ENCODE assay signal across 8 mouse cellular contexts in the genomic region with DNA sequence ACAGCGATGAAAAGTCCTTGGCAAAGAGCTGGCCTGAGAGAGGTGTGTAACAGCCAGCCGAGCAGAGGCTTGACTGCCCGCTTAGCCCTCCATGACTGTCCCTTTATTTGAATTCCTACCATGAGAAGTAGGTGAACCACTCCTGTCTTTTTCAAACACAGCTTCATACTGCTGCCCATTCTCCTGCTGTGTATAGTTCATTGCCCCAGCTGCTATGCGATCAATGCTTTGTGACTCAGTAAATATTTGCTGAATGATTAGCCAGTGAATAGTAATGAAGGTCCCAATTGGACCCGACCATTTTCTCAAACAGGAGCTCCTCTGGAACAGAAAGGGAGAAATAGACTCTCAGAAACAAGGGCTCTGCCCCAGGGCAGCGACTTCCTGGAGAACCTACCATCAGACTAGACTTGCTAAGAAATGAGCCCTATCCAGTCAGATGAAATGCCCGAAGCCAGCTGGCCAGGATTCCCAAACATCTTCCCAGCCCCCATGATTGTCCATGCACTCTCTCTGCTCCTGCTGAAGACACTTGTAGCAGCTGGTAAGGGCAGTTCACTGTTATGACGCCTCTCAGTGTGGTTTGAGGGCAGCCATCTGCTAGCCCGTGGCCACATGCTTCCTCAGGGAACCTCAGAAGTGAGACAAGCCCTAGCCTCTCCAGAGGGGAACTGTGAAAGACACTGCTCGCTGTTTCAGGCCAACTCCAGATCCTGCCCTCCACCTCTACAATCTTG. TPM values are rescaled to one million over a fixed set of nuclear protein-coding genes. Genes with fewer than 3 reads are reported as not detected.
A peak's percentile ranks its signal among the peaks of the same experiment; 100 is the strongest.
DNase-seq lines count a peak whose midpoint lies in the region; ATAC-seq and TF ChIP-seq lines count a peak whose summit lies in the region.

No protein-coding gene starts in this region.

- H3K4me2 ChIP-seq in heart, embryonic 15.5 days: peak overlapping the region; percentile 77
- H3K4me2 ChIP-seq in liver, postnatal 0 days (ENCODE audit: low read depth, low read length): peak overlapping the region; percentile 80
- H3K4me2 ChIP-seq in stomach, embryonic 15.5 days: peak overlapping the region; percentile 66

- H3K9me3 ChIP-seq in heart, embryonic 15.5 days (replicated peaks): no peaks in the 10 kb centered on the region
- no peaks in the 10 kb centered on the region for H3K9me3 ChIP-seq in liver, postnatal 0 days (ENCODE audit: low read length)
- H3K9me3 ChIP-seq in stomach, embryonic 15.5 days: no peaks in the 10 kb centered on the region

- 60% methylated on average over 10 of the region's 10 CpGs for WGBS in heart, embryonic 15.5 days
- WGBS in liver, postnatal 0 days (ENCODE audit: insufficient replicate concordance): 42% methylated on average over 10 of the region's 10 CpGs
- WGBS in stomach, embryonic 15.5 days: 39% methylated on average over 10 of the region's 10 CpGs

- peak; percentile 24; the same call in 1 of the 2 replicates for TF ChIP-seq EP300 in liver, postnatal 0 days (IDR thresholded peaks at IDR 0.05; ENCODE audit: low read depth)

- ATAC-seq in heart, embryonic 15.5 days (replicated peaks; ENCODE audit: insufficient number of reproducible peaks, insufficient read depth, low FRiP score, low read depth): no peak
- ATAC-seq in liver, postnatal 0 days: peak; percentile 60
- ATAC-seq in stomach, embryonic 15.5 days (ENCODE audit: insufficient read depth, low FRiP score, low read depth): peak; percentile 78

- TF ChIP-seq CTCF in liver, postnatal 0 days (IDR thresholded peaks at IDR 0.05; ENCODE audit: low read depth): no peak

- peak overlapping the region; percentile 60 for H3K27ac ChIP-seq in heart, embryonic 15.5 days
- peak overlapping the region; percentile 85 for H3K27ac ChIP-seq in liver, postnatal 0 days (ENCODE audit: low read depth)
- H3K27ac ChIP-seq in stomach, embryonic 15.5 days: peak overlapping the region; percentile 89

- H3K27me3 ChIP-seq in heart, embryonic 15.5 days: no peaks in the 10 kb centered on the region
- no peaks in the 10 kb centered on the region for H3K27me3 ChIP-seq in liver, postnatal 0 days (ENCODE audit: insufficient read depth, low read length)
- no peaks in the 10 kb centered on the region for H3K27me3 ChIP-seq in stomach, embryonic 15.5 days (replicated peaks)

- DNase-seq in cerebellum, postnatal 10 days: peak; percentile 59 to 62
- no peak for DNase-seq in cerebellum, adult 11 months
- DNase-seq in 3T3-L1 (ENCODE audit: low read depth, low spot score): peak; percentile 70
- peak; percentile 48 for DNase-seq in liver, postnatal 0 days
- no peak for DNase-seq in B cell, adult 2 months
- no peak for DNase-seq in thymus, adult 18-20 months

- peaks cover 33% of the 10 kb centered on the region for H3K4me1 ChIP-seq in heart, embryonic 15.5 days (replicated peaks)
- peaks cover 52% of the 10 kb centered on the region for H3K4me1 ChIP-seq in liver, postnatal 0 days (ENCODE audit: insufficient read depth)
- peaks cover 23% of the 10 kb centered on the region for H3K4me1 ChIP-seq in stomach, embryonic 15.5 days

- H3K9ac ChIP-seq in heart, embryonic 15.5 days: no peak overlapping the region
- H3K9ac ChIP-seq in liver, postnatal 0 days (replicated peaks): peak overlapping the region; percentile 84
- no peak overlapping the region for H3K9ac ChIP-seq in stomach, embryonic 15.5 days

- no peak overlapping the region for H3K4me3 ChIP-seq in heart, embryonic 15.5 days
- H3K4me3 ChIP-seq in liver, postnatal 0 days (ENCODE audit: low read depth, low read length): peak overlapping the region; percentile 80
- peak overlapping the region; percentile 90; the same call in 1 of the 2 replicates for H3K4me3 ChIP-seq in stomach, embryonic 15.5 days (replicated peaks)

- H3K36me3 ChIP-seq in heart, embryonic 15.5 days: no peaks in the 10 kb centered on the region
- peaks cover 4% of the 10 kb centered on the region; the same call in 1 of the 2 replicates for H3K36me3 ChIP-seq in liver, postnatal 0 days (replicated peaks; ENCODE audit: insufficient read depth, low read length)
- no peaks in the 10 kb centered on the region for H3K36me3 ChIP-seq in stomach, embryonic 15.5 days

RNA-seq across cellular contexts. Expression of a gene that starts 2.8 kb away (rescaled TPM):
- 23.4 and 33.2 TPM in 2 replicates for polyA plus RNA-seq in heart, embryonic 15.5 days (2015; fragmentation: Nextera tagmentation; extraction: Ambion mirVana)
- 238 and 239 TPM in 2 replicates for polyA plus RNA-seq in liver, postnatal 0 days (2015; fragmentation: Nextera tagmentation; extraction: Ambion mirVana)
- 70.4 and 81.2 TPM in 2 replicates for polyA plus RNA-seq in stomach, embryonic 15.5 days (2015; fragmentation: Nextera tagmentation; extraction: Ambion mirVana)

RNA-seq across cellular contexts. Expression of a gene that starts 58.4 kb away (rescaled TPM):
- polyA plus RNA-seq in heart, embryonic 15.5 days (2015; fragmentation: Nextera tagmentation; extraction: Ambion mirVana): not detected in 2 replicates
- polyA plus RNA-seq in liver, postnatal 0 days (2015; fragmentation: Nextera tagmentation; extraction: Ambion mirVana): not detected in 2 replicates
- polyA plus RNA-seq in stomach, embryonic 15.5 days (2015; fragmentation: Nextera tagmentation; extraction: Ambion mirVana): 0.03 and 0.04 TPM in 2 replicates

Comparison
In these comparisons a context has a peak if more than half of its experiments do, and no peak if none do; other contexts are left out.
1. DNase-seq: peak in cerebellum, postnatal 10 days (2 of 2), 3T3-L1 (single experiment) and liver, postnatal 0 days (single experiment); none in cerebellum, adult 11 months (single experiment), B cell, adult 2 months (0 of 2) and thymus, adult 18-20 months (0 of 2).
2. Peak in every context shown above with its lines, with median percentiles within 50 percentile points of each other: H3K27ac ChIP-seq and H3K4me2 ChIP-seq.